ENCODE assay signal across 8 mouse cellular contexts in the genomic region with DNA sequence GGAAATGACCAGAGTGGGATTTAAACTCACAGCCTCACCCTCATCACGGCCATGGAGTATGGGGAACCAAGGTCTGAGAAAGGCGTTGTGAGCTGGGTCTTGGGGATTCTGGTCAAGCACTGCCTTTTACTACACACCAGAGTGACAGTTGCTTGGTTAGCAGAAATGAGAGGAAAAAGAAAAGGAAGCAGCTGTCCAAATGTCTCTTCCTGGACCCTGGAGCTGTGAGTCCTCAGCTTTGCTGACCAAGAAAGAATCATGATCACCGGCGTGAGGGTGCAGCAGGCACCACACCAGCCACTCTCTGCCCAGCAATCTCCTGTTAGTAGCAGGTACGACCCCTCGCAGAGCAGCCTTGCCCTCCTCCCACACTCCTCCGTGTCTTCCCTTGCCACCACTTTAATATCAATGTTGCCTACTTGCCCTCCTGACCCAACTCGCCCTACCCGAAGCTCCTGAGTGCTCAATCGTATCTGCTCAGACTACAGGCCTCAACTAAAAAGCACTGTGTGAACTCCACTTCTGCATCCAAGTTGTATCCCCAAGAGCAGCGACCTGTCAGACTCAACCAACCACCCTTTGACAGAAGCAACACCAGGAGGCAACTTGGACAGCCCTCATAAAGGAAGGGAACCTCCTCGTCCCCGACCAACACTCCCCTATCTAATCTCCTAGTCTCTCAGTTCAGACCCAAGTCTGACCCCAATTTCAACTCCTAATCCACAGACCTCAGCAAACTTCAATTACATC. TPM values are rescaled to one million over a fixed set of nuclear protein-coding genes. Genes with fewer than 3 reads are reported as not detected.
A peak's percentile ranks its signal among the peaks of the same experiment; 100 is the strongest.
DNase-seq lines count a peak whose midpoint lies in the region; ATAC-seq and TF ChIP-seq lines count a peak whose summit lies in the region.

No protein-coding gene starts in this region.

- TF ChIP-seq POLR2A in lung, adult 2 months (IDR thresholded peaks at IDR 0.05; ENCODE audit: borderline replicate concordance, extremely low read depth, low read depth, low read length): no peak
- TF ChIP-seq POLR2A in bone marrow, adult 2 months (IDR thresholded peaks at IDR 0.05; ENCODE audit: borderline replicate concordance, control insufficient read depth, low read depth, low read length): no peak
- TF ChIP-seq POLR2A in olfactory bulb, adult 2 months (IDR thresholded peaks at IDR 0.05; ENCODE audit: insufficient read depth, low read depth, low read length): no peak

- no peak for TF ChIP-seq CTCF in lung, adult 2 months (IDR thresholded peaks at IDR 0.05; ENCODE audit: insufficient read depth, low read length)
- no peak for TF ChIP-seq CTCF in bone marrow, adult 2 months (IDR thresholded peaks at IDR 0.05; ENCODE audit: control insufficient read depth, insufficient read depth, low read length)
- TF ChIP-seq CTCF in olfactory bulb, adult 2 months (IDR thresholded peaks at IDR 0.05; ENCODE audit: insufficient read depth, low read depth, low read length): no peak

- no peak overlapping the region for H3K27ac ChIP-seq in bone marrow, adult 2 months (ENCODE audit: control insufficient read depth, insufficient read depth, low read depth, low read length, poor library complexity)
- no peak overlapping the region for H3K27ac ChIP-seq in heart, embryonic 11.5 days (ENCODE audit: low read depth, low read length)
- peak overlapping the region; percentile 77; the same call in 1 of the 2 replicates for H3K27ac ChIP-seq in limb, embryonic 15.5 days
- H3K27ac ChIP-seq in olfactory bulb, adult 2 months (ENCODE audit: insufficient read depth, low read depth, low read length): no peak overlapping the region

- H3K4me2 ChIP-seq in heart, embryonic 11.5 days: peak overlapping the region; percentile 89
- peak overlapping the region; percentile 79 for H3K4me2 ChIP-seq in limb, embryonic 15.5 days

- peak overlapping the region; percentile 93 for H3K9ac ChIP-seq in heart, embryonic 11.5 days (ENCODE audit: low read depth, low read length)
- H3K9ac ChIP-seq in limb, embryonic 15.5 days: peak overlapping the region; percentile 88

- peaks cover 6% of the 10 kb centered on the region for H3K4me1 ChIP-seq in lung, adult 2 months (ENCODE audit: control insufficient read depth, insufficient read depth, low read length)
- H3K4me1 ChIP-seq in bone marrow, adult 2 months (ENCODE audit: control insufficient read depth, insufficient read depth, low read length): no peaks in the 10 kb centered on the region; the same call in 1 of the 2 replicates
- peaks cover 6% of the 10 kb centered on the region for H3K4me1 ChIP-seq in heart, embryonic 11.5 days (ENCODE audit: control insufficient read depth, insufficient read depth, low read length)
- H3K4me1 ChIP-seq in limb, embryonic 15.5 days: peaks cover 17% of the 10 kb centered on the region
- peaks cover 7% of the 10 kb centered on the region; the same call in 1 of the 2 replicates for H3K4me1 ChIP-seq in olfactory bulb, adult 2 months (ENCODE audit: control insufficient read depth, insufficient read depth, low read length)

- WGBS in lung, adult 2 months: 24% methylated on average over 13 of the region's 13 CpGs
- WGBS in bone marrow, adult 2 months: 13% methylated on average over 13 of the region's 13 CpGs
- 39% methylated on average over 13 of the region's 13 CpGs for WGBS in heart, embryonic 11.5 days (ENCODE audit: insufficient replicate concordance)
- WGBS in limb, embryonic 15.5 days: 46% methylated on average over 13 of the region's 13 CpGs
- WGBS in olfactory bulb, adult 2 months: 44% methylated on average over 13 of the region's 13 CpGs

- H3K4me3 ChIP-seq in lung, adult 2 months (replicated peaks; ENCODE audit: extremely low read depth, low read depth, low read length): peak overlapping the region; percentile 87
- peak overlapping the region; percentile 87 for H3K4me3 ChIP-seq in bone marrow, adult 2 months (replicated peaks; ENCODE audit: control insufficient read depth, low read depth, low read length)
- peak overlapping the region; percentile 84 for H3K4me3 ChIP-seq in heart, embryonic 11.5 days (ENCODE audit: low read depth, low read length)
- H3K4me3 ChIP-seq in limb, embryonic 15.5 days: peak overlapping the region; percentile 75
- peak overlapping the region; percentile 82 for H3K4me3 ChIP-seq in olfactory bulb, adult 2 months (ENCODE audit: insufficient read depth, low read depth, low read length)

- no peaks in the 10 kb centered on the region for H3K9me3 ChIP-seq in heart, embryonic 11.5 days (replicated peaks; ENCODE audit: control insufficient read depth, low read length)
- H3K9me3 ChIP-seq in limb, embryonic 15.5 days: no peaks in the 10 kb centered on the region

- no peaks in the 10 kb centered on the region for H3K27me3 ChIP-seq in heart, embryonic 11.5 days (ENCODE audit: control insufficient read depth, insufficient read depth, low read length)
- H3K27me3 ChIP-seq in limb, embryonic 15.5 days: no peaks in the 10 kb centered on the region

- ATAC-seq in heart, embryonic 11.5 days (replicated peaks; ENCODE audit: insufficient number of reproducible peaks, low FRiP score, low TSS enrichment): no peak; the same call in 1 of the 2 replicates
- ATAC-seq in limb, embryonic 15.5 days (ENCODE audit: insufficient number of reproducible peaks, low FRiP score, low TSS enrichment, low read depth): no peak

- DNase-seq in lung, adult 2 months: no peak
- DNase-seq in lung, postnatal 10 days: no peak
- no peak for DNase-seq in gastrocnemius, postnatal 4 days (ENCODE audit: low spot score in 2 of 2)
- no peak for DNase-seq in embryo, embryonic 11 days

- H3K36me3 ChIP-seq in heart, embryonic 11.5 days (ENCODE audit: control insufficient read depth, insufficient read depth, low read length): no peaks in the 10 kb centered on the region
- no peaks in the 10 kb centered on the region for H3K36me3 ChIP-seq in limb, embryonic 15.5 days

RNA-seq across cellular contexts. Expression of a gene that starts 7.0 kb away (rescaled TPM):
- 28.5 and 30.6 TPM in 2 replicates for polyA plus RNA-seq in lung, adult 2 months (2012; rRNA removed)
- polyA plus RNA-seq in bone marrow, adult 2 months (2011; ENCODE audit: insufficient read depth, insufficient read length, low replicate concordance, missing spikeins): 6.1 and 11.2 TPM in 2 replicates
- polyA plus RNA-seq in heart, embryonic 11.5 days (2014; fragmentation: Nextera tagmentation; extraction: Ambion mirVana): 8.6 and 8.7 TPM in 2 replicates
- polyA plus RNA-seq in limb, embryonic 15.5 days (2015; fragmentation: Nextera tagmentation; extraction: Ambion mirVana): 10.6 and 11.9 TPM in 2 replicates
- polyA plus RNA-seq in olfactory bulb, adult 2 months (2012; ENCODE audit: insufficient read depth, insufficient read length, low replicate concordance, missing spikeins): not detected in 2 replicates
- total RNA-seq in gastrocnemius, postnatal 4 days (2021): 10 to 100 TPM; 15.2 to 17.0 TPM

RNA-seq across cellular contexts. Expression of a gene that starts 7.0 kb away (rescaled TPM):
- polyA plus RNA-seq in lung, adult 2 months (2012; rRNA removed): 4.3 and 6.6 TPM in 2 replicates
- polyA plus RNA-seq in bone marrow, adult 2 months (2011; ENCODE audit: insufficient read depth, insufficient read length, low replicate concordance, missing spikeins): 5.1 and 5.9 TPM in 2 replicates
- 22.4 and 29.8 TPM in 2 replicates for polyA plus RNA-seq in heart, embryonic 11.5 days (2014; fragmentation: Nextera tagmentation; extraction: Ambion mirVana)
- 29.1 and 29.9 TPM in 2 replicates for polyA plus RNA-seq in limb, embryonic 15.5 days (2015; fragmentation: Nextera tagmentation; extraction: Ambion mirVana)
- polyA plus RNA-seq in olfactory bulb, adult 2 months (2012; ENCODE audit: insufficient read depth, insufficient read length, low replicate concordance, missing spikeins): not detected in 2 replicates
- total RNA-seq in gastrocnemius, postnatal 4 days (2021): 10 to 100 TPM; 15.4 to 15.9 TPM
